8 mouse cellular contexts compared by ENCODE assay signal in genomic region chr8:120113306-120113705, GRCm38 (mm10). TPM values are rescaled to one million over a fixed set of nuclear protein-coding genes. Genes with fewer than 3 reads are reported as not detected.
A peak's percentile ranks its signal among the peaks of the same experiment; 100 is the strongest.
DNase-seq lines count a peak whose midpoint lies in the region; ATAC-seq and TF ChIP-seq lines count a peak whose summit lies in the region.

No protein-coding gene starts in this region.

- peak overlapping the region; percentile 71 for H3K4me3 ChIP-seq in cortical plate, adult 2 months (ENCODE audit: insufficient read depth, low read length)
- H3K4me3 ChIP-seq in heart, postnatal 0 days (ENCODE audit: low read depth, low read length) = peak overlapping the region; percentile 78
- peak overlapping the region; percentile 68 for H3K4me3 ChIP-seq in limb, embryonic 14.5 days (replicated peaks; ENCODE audit: low read length)
- peak overlapping the region; percentile 71 for H3K4me3 ChIP-seq in midbrain, embryonic 13.5 days (replicated peaks)

- WGBS in heart, postnatal 0 days = 3% methylated on average over 10 of the region's 10 CpGs
- 4% methylated on average over 10 of the region's 10 CpGs for whole genome bisulfite sequencing in limb, embryonic 14.5 days
- 3% methylated on average over 10 of the region's 10 CpGs for WGBS in midbrain, embryonic 13.5 days

- peak overlapping the region; percentile 61 for H3K27ac ChIP-seq in cortical plate, adult 2 months (ENCODE audit: insufficient read depth, low read length)
- peak overlapping the region; percentile 97 for H3K27ac ChIP-seq in heart, postnatal 0 days (ENCODE audit: low read depth)
- H3K27ac ChIP-seq in limb, embryonic 14.5 days (replicated peaks; ENCODE audit: low read depth, low read length) = 0 out of 2 replicates have a peak overlapping the region, but pooled peaks have one; percentile 44
- peak overlapping the region; percentile 87 for H3K27ac ChIP-seq in midbrain, embryonic 13.5 days

- intact Hi-C loops in left cerebral cortex, postnatal 4 days (cut with DNase I) = no loop called here

- peak overlapping the region; percentile 71 for H3K9ac ChIP-seq in heart, postnatal 0 days (replicated peaks; ENCODE audit: low read depth, low read length)
- peak overlapping the region; percentile 56 for H3K9ac ChIP-seq in limb, embryonic 14.5 days (ENCODE audit: low read depth, low read length, severe bottlenecking)
- H3K9ac ChIP-seq in midbrain, embryonic 13.5 days (replicated peaks) = peak overlapping the region; percentile 74

- H3K4me1 ChIP-seq in cortical plate, adult 2 months (ENCODE audit: control insufficient read depth, insufficient read depth, low read length) = peaks cover 1% of the 10 kb centered on the region; the same call in 1 of the 2 replicates
- H3K4me1 ChIP-seq in heart, postnatal 0 days (ENCODE audit: control insufficient read depth, insufficient read depth) = peaks cover 16% of the 10 kb centered on the region
- H3K4me1 ChIP-seq in limb, embryonic 14.5 days (ENCODE audit: control insufficient read depth, insufficient read depth, low read length) = 0 out of 2 replicates have a peak, but pooled peaks cover 2% of the 10 kb centered on the region
- peaks cover 19% of the 10 kb centered on the region for H3K4me1 ChIP-seq in midbrain, embryonic 13.5 days (replicated peaks)

- TF ChIP-seq CTCF in cortical plate, adult 2 months (IDR thresholded peaks at IDR 0.05; ENCODE audit: extremely low read depth, insufficient read depth, low read length) = no peak
- TF ChIP-seq CTCF in heart, postnatal 0 days (IDR thresholded peaks at IDR 0.05; ENCODE audit: low read depth) = no peak

- no peaks in the 10 kb centered on the region for H3K27me3 ChIP-seq in heart, postnatal 0 days (ENCODE audit: control insufficient read depth, insufficient read depth, low read length)
- peaks cover 24% of the 10 kb centered on the region for H3K27me3 ChIP-seq in limb, embryonic 14.5 days (ENCODE audit: control insufficient read depth, insufficient read depth, low read length)
- peaks cover 31% of the 10 kb centered on the region for H3K27me3 ChIP-seq in midbrain, embryonic 13.5 days

- no peaks in the 10 kb centered on the region for H3K36me3 ChIP-seq in heart, postnatal 0 days (replicated peaks; ENCODE audit: control insufficient read depth, insufficient read depth, low read length)
- H3K36me3 ChIP-seq in limb, embryonic 14.5 days (ENCODE audit: control insufficient read depth, insufficient read depth, low read length) = no peaks in the 10 kb centered on the region
- no peaks in the 10 kb centered on the region for H3K36me3 ChIP-seq in midbrain, embryonic 13.5 days

- TF ChIP-seq EP300 in heart, postnatal 0 days (IDR thresholded peaks at IDR 0.05; ENCODE audit: low read depth) = no peak

- ATAC-seq in heart, postnatal 0 days (ENCODE audit: insufficient read depth, low read depth) = peak; percentile 30
- no peak; the same call in 1 of the 2 replicates for ATAC-seq in limb, embryonic 14.5 days (ENCODE audit: low FRiP score, low read depth)
- ATAC-seq in midbrain, embryonic 13.5 days = no peak; the same call in none of the 2 replicates

- no peak for TF ChIP-seq POLR2A in cortical plate, adult 2 months (IDR thresholded peaks at IDR 0.05; ENCODE audit: extremely low read depth, insufficient read depth, low read length)
- no peak for TF ChIP-seq POLR2A in limb, embryonic 14.5 days (IDR thresholded peaks at IDR 0.05; ENCODE audit: borderline replicate concordance, extremely low read depth, insufficient read depth, insufficient read length)

- no peaks in the 10 kb centered on the region for H3K9me3 ChIP-seq in heart, postnatal 0 days (replicated peaks; ENCODE audit: control insufficient read depth, low read length)
- H3K9me3 ChIP-seq in limb, embryonic 14.5 days (ENCODE audit: control insufficient read depth, low read length) = no peaks in the 10 kb centered on the region
- no peaks in the 10 kb centered on the region for H3K9me3 ChIP-seq in midbrain, embryonic 13.5 days

- peak overlapping the region; percentile 99 for H3K4me2 ChIP-seq in heart, postnatal 0 days (ENCODE audit: low read depth, low read length)
- H3K4me2 ChIP-seq in limb, embryonic 14.5 days (replicated peaks; ENCODE audit: low read depth, low read length, severe bottlenecking) = peak overlapping the region; percentile 97
- peak overlapping the region; percentile 70 for H3K4me2 ChIP-seq in midbrain, embryonic 13.5 days (replicated peaks)

- peak; percentile 20 for DNase-seq in left cerebral cortex, postnatal 4 days
- no peak for DNase-seq in left cerebral cortex, adult 18-20 months (ENCODE audit: low spot score in 2 of 2)
- peak; percentile 61 for DNase-seq in heart, postnatal 0 days (ENCODE audit: low spot score)
- DNase-seq in limb, embryonic 14.5 days (ENCODE audit: low spot score) = peak; percentile 43
- no peak for DNase-seq in c-Kit-positive CD71-positive TER-119-positive erythroid progenitor cells, embryonic 14.5 days (ENCODE audit: low spot score)
- DNase-seq in urinary bladder, postnatal 25 days (ENCODE audit: low spot score) = no peak

RNA-seq across cellular contexts. Expression of gene 6430548M08Rik, which starts 0.6 kb away (rescaled TPM):
- 10 to 100 TPM; 74.9 to 76.5 TPM for total RNA-seq in left cerebral cortex, postnatal 4 days (2021)
- 100 to 1,000 TPM; 247 to 294 TPM for total RNA-seq in left cerebral cortex, adult 18-20 months (2021)
- 144 and 149 TPM in 2 replicates for polyA plus RNA-seq in cortical plate, adult 2 months (2012; rRNA removed)
- 14.5 and 22.2 TPM in 2 replicates for total RNA-seq in heart, postnatal 0 days (2014; rRNA removed; ENCODE audit: low replicate concordance)
- 7.1 and 8.4 TPM in 2 replicates for polyA plus RNA-seq in heart, postnatal 0 days (2015; fragmentation: Nextera tagmentation; extraction: Ambion mirVana)
- polyA plus RNA-seq in limb, embryonic 14.5 days (2012; rRNA removed) = 4.1 and 4.2 TPM in 2 replicates
- 4.0 and 6.6 TPM in 2 replicates for polyA plus RNA-seq in limb, embryonic 14.5 days (2014; fragmentation: Nextera tagmentation; extraction: Ambion mirVana)
- 23.1 and 23.3 TPM in 2 replicates for polyA plus RNA-seq in midbrain, embryonic 13.5 days (2015; fragmentation: Nextera tagmentation; extraction: Ambion mirVana)

RNA-seq across cellular contexts. Expression of gene Zdhhc7, which starts 12.0 kb away (rescaled TPM):
- total RNA-seq in left cerebral cortex, postnatal 4 days (2021) = 10 to 100 TPM; 27.7 TPM
- total RNA-seq in left cerebral cortex, adult 18-20 months (2021) = 10 to 100 TPM; 37.3 to 37.9 TPM
- 35.5 and 36.6 TPM in 2 replicates for polyA plus RNA-seq in cortical plate, adult 2 months (2012; rRNA removed)
- 57.6 and 86.8 TPM in 2 replicates for total RNA-seq in heart, postnatal 0 days (2014; rRNA removed; ENCODE audit: low replicate concordance)
- polyA plus RNA-seq in heart, postnatal 0 days (2015; fragmentation: Nextera tagmentation; extraction: Ambion mirVana) = 33.5 and 35.2 TPM in 2 replicates
- polyA plus RNA-seq in limb, embryonic 14.5 days (2012; rRNA removed) = 38.2 and 44.8 TPM in 2 replicates
- 29.7 and 33.1 TPM in 2 replicates for polyA plus RNA-seq in limb, embryonic 14.5 days (2014; fragmentation: Nextera tagmentation; extraction: Ambion mirVana)
- polyA plus RNA-seq in midbrain, embryonic 13.5 days (2015; fragmentation: Nextera tagmentation; extraction: Ambion mirVana) = 28.3 and 30.2 TPM in 2 replicates

Comparison
In these comparisons a context has a peak if more than half of its experiments do, and no peak if none do; other contexts are left out.
1. DNase-seq: peak in left cerebral cortex, postnatal 4 days (single experiment), heart, postnatal 0 days (single experiment) and limb, embryonic 14.5 days (single experiment); none in left cerebral cortex, adult 18-20 months (0 of 2), c-Kit-positive CD71-positive TER-119-positive erythroid progenitor cells, embryonic 14.5 days (single experiment) and urinary bladder, postnatal 25 days (single experiment).
2. H3K27ac ChIP-seq: peak in every context shown above with its lines; median percentile 97 in heart, postnatal 0 days; 87 in midbrain, embryonic 13.5 days; 61 in cortical plate, adult 2 months; 44 in limb, embryonic 14.5 days.
3. Peak in every context shown above with its lines, with median percentiles within 50 percentile points of each other: H3K4me3 ChIP-seq, H3K4me2 ChIP-seq and H3K9ac ChIP-seq.